Mouse (Mus musculus) liver, adult 2 months (tissue): ENCODE measurements around the gene Osbpl10. TPM values are rescaled to one million over a fixed set of nuclear protein-coding genes. Genes with fewer than 3 reads are reported as not detected.
"Not testable (repeated sequence)": the region's sequence is repeated elsewhere in the genome, so short reads cannot be mapped to it uniquely, and the experiment has no call there.

Source experiments
- DNase-seq: peaks from one replicate; pipeline ENCODE4 v3.0.0-alpha.2; 2011; ENCODE audit warnings: low read depth, low spot score; ENCODE audit errors: extremely low read depth
- H3K27ac ChIP-seq: fragments of 200-500 bp; replicated peaks from 2 replicates; pipeline ENCODE4 v1.5.1; 2012; ENCODE audit warnings: low read depth, mild to moderate bottlenecking, control low read depth, inconsistent platforms, low read length; ENCODE audit not compliant: insufficient read depth
- H3K27me3 ChIP-seq: fragments of 200-500 bp; 2 replicates; pipeline ENCODE4 v1.6.1; 2012; ENCODE audit warnings: mild to moderate bottlenecking, moderate library complexity, low read length, inconsistent platforms; ENCODE audit not compliant: control insufficient read depth, insufficient read depth
- H3K36me3 ChIP-seq: fragments of 200-500 bp; 2 replicates; pipeline ENCODE4 v1.6.1; 2012; ENCODE audit warnings: low read length, inconsistent platforms; ENCODE audit not compliant: control insufficient read depth, insufficient read depth
- H3K4me1 ChIP-seq: fragments of 200-500 bp; 2 replicates; pipeline ENCODE4 v1.6.1; 2011; ENCODE audit warnings: low read length; ENCODE audit not compliant: control insufficient read depth, insufficient read depth
- H3K4me3 ChIP-seq: fragments of 200-500 bp; 2 replicates; pipeline ENCODE4 v1.5.1; 2011; ENCODE audit warnings: low read depth, mild to moderate bottlenecking, control low read depth, low read length, moderate library complexity; ENCODE audit not compliant: insufficient read depth
- H3K79me2 ChIP-seq: fragments of 200-500 bp; 2 replicates; pipeline ENCODE4 v1.6.1; 2012; ENCODE audit warnings: inconsistent platforms, mild to moderate bottlenecking, low read length, moderate library complexity; ENCODE audit not compliant: control insufficient read depth, insufficient read depth
- H3K9ac ChIP-seq: fragments of 200-500 bp; 2 replicates; pipeline ENCODE4 v1.6.1; 2012; ENCODE audit warnings: low read depth, mild to moderate bottlenecking, control low read depth, inconsistent platforms, low read length
- CTCF ChIP-seq: fragments of 200-500 bp; IDR thresholded peaks from 2 replicates; pipeline ENCODE4 v1.5.1; 2011; ENCODE audit warnings: low read depth, low read length, control low read depth
- POLR2A ChIP-seq: fragments of 200-500 bp; IDR thresholded peaks from 2 replicates; pipeline ENCODE4 v1.6.1; 2011; ENCODE audit warnings: low read length, control low read depth; ENCODE audit not compliant: insufficient read depth; ENCODE audit errors: extremely low read depth
- WGBS: fragments of 180-500 bp; shearing (Covaris S2); methylation state at CpG from one replicate; pipeline ENCODE4 v1.1.7; 2018; 5-methylcytosine and 5-hydroxymethylcytosine counted together
- polyA plus RNA-seq: library from polyadenylated mRNA; depleted of rRNA; stranded (reverse); fragments of >200 nt; gene quantifications from 2 replicates; pipeline ENCODE4 v1.2.3, GENCODE M21; 2012
- total RNA-seq: library from RNA; depleted of rRNA; stranded (reverse); fragments of >200 nt; gene quantifications from 2 replicates; pipeline ENCODE4 v1.2.3, GENCODE M21; 2014

The Osbpl10 gene
- total and polyA plus RNA-seq, 2 experiments: 0.28 to 0.82 TPM

GRCm38 (mm10) chr9:115259866-115260265 lies 281.5 kb downstream of the Osbpl10 start:
- no peaks in the 10 kb centered on the region for H3K79me2 ChIP-seq
- H3K27ac ChIP-seq: no peak overlapping the region
- no peaks in the 10 kb centered on the region for H3K27me3 ChIP-seq
- DNase-seq: no peak
- no peak overlapping the region for H3K4me3 ChIP-seq
- WGBS: 95% methylated on average over 4 of the region's 4 CpGs
- 0 out of 2 replicates have a peak, but pooled peaks cover 2% of the 10 kb centered on the region for H3K4me1 ChIP-seq
- TF ChIP-seq POLR2A (no peak), CTCF (no peak)
- H3K36me3 ChIP-seq: peaks cover 23% of the 10 kb centered on the region
- H3K9ac ChIP-seq: no peak overlapping the region

- DNase-seq: no peak
These were observed 282.1 kb downstream of the Osbpl10 start for GRCm38 (mm10) chr9:115260464-115260863.

DNA sequence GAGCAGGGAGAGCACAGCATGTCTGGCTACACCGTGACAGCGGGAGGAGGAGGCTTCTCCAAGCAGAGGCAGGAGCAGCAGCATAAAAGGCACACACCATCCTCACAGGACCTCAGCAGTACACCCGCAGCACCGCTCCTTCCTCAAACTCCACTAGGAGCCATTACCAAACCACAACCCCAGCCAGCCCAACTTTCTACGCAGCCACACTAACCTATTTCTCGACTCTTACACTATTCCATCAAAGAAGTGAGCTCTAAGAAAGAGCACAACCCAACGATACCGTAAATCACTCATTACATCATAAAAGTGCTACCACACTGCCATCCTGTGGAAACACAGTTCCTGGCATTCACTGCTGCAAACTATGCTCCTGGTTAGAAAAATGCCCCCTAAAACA lies 283.1 kb downstream of the Osbpl10 start:
- Histone ChIP-seq H3K9ac (no peak overlapping the region), H3K79me2 (no peaks in the 10 kb centered on the region), H3K4me3 (no peak overlapping the region), H3K27ac (no peak overlapping the region), H3K4me1 (0 out of 2 replicates have a peak, but pooled peaks cover 2% of the 10 kb centered on the region), H3K36me3 (peaks cover 20% of the 10 kb centered on the region), H3K27me3 (no peaks in the 10 kb centered on the region)
- 89% methylated on average over 8 of the region's 8 CpGs for WGBS
- DNase-seq: no peak
- TF ChIP-seq POLR2A (no peak), CTCF (no peak)

More at GRCm38 (mm10) chr9:115260464-115260863, 282.1 kb downstream of the Osbpl10 start:
- peaks cover 17% of the 10 kb centered on the region for H3K36me3 ChIP-seq
- H3K27me3 ChIP-seq: no peaks in the 10 kb centered on the region
- TF ChIP-seq CTCF (no peak), POLR2A (no peak)
- H3K27ac ChIP-seq: no peak overlapping the region
- H3K4me1 ChIP-seq: 0 out of 2 replicates have a peak, but pooled peaks cover 2% of the 10 kb centered on the region
- H3K79me2 ChIP-seq: no peaks in the 10 kb centered on the region
- whole genome bisulfite sequencing: 91% methylated on average over 7 of the region's 7 CpGs
- no peak overlapping the region for H3K9ac ChIP-seq
- H3K4me3 ChIP-seq: no peak overlapping the region

- no peaks in the 10 kb centered on the region for H3K27me3 ChIP-seq
- H3K9ac ChIP-seq: no peak overlapping the region
- 81% methylated on average over 5 of the region's 5 CpGs for WGBS
- no peak overlapping the region for H3K27ac ChIP-seq
- H3K4me1 ChIP-seq: 0 out of 2 replicates have a peak, but pooled peaks cover 2% of the 10 kb centered on the region
- no peaks in the 10 kb centered on the region for H3K79me2 ChIP-seq
- DNase-seq: no peak
- TF ChIP-seq POLR2A (no peak), CTCF (no peak)
- H3K4me3 ChIP-seq: no peak overlapping the region
- H3K36me3 ChIP-seq: peaks cover 17% of the 10 kb centered on the region
These were observed 283.5 kb downstream of the Osbpl10 start for GRCm38 (mm10) chr9:115261896-115262295.

- Histone ChIP-seq H3K4me3 (no peak overlapping the region), H3K79me2 (no peaks in the 10 kb centered on the region; the same call in 1 of the 2 replicates), H3K4me1 (peaks cover 11% of the 10 kb centered on the region), H3K36me3 (peaks cover 10% of the 10 kb centered on the region), H3K9ac (no peak overlapping the region), H3K27me3 (no peaks in the 10 kb centered on the region), H3K27ac (peak overlapping the region; percentile 24)
- peak; percentile 84 for DNase-seq
- 24% methylated on average over 3 of the region's 3 CpGs for WGBS
- TF ChIP-seq CTCF (no peak), POLR2A (no peak)
These were observed 293.2 kb downstream of the Osbpl10 start for GRCm38 (mm10) chr9:115271556-115271955.

GRCm38 (mm10) chr9:115272451-115272850 lies 294.1 kb downstream of the Osbpl10 start:
- not testable (repeated sequence) for H3K4me3 ChIP-seq, H3K9ac ChIP-seq, H3K79me2 ChIP-seq, DNase-seq, H3K27me3 ChIP-seq, H3K27ac ChIP-seq
- peaks cover 13% of the 10 kb centered on the region for H3K36me3 ChIP-seq
- 44% methylated on average over 5 of the region's 5 CpGs for WGBS
- H3K4me1 ChIP-seq: peaks cover 11% of the 10 kb centered on the region
